Mouse (Mus musculus) midbrain, embryonic 11.5 days (tissue): ENCODE data around the gene Parp3. TPM values are rescaled to one million over a fixed set of nuclear protein-coding genes. Genes with fewer than 3 reads are reported as not detected.

Experiments
- ATAC-seq: fragments of 200-750 bp; cut with Nextera tagmentation; 2 replicates; pipeline ENCODE4 v1.8.0; 2017; ENCODE audit warnings: moderate TSS enrichment, moderate library complexity; ENCODE audit not compliant: low FRiP score
- DNase-seq: peaks from one replicate; pipeline ENCODE4 v3.0.0; 2015; ENCODE audit warnings: low spot score; ENCODE audit errors: missing footprints
- H3K27ac ChIP-seq: fragments of 300-500 bp; sonication (generic); 2 replicates; pipeline ENCODE4 v1.5.1; 2014; ENCODE audit warnings: low read depth, low read length
- H3K27me3 ChIP-seq: fragments of 300-500 bp; sonication (generic); 2 replicates; pipeline ENCODE4 v1.6.1; 2014; ENCODE audit warnings: mild to moderate bottlenecking, low read length, moderate library complexity, mixed read lengths; ENCODE audit not compliant: control insufficient read depth, insufficient read depth
- H3K36me3 ChIP-seq: fragments of 300-500 bp; sonication (generic); 2 replicates; pipeline ENCODE4 v1.6.1; 2014; ENCODE audit warnings: mild to moderate bottlenecking, low read length, moderate library complexity, mixed read lengths; ENCODE audit not compliant: control insufficient read depth, insufficient read depth
- H3K4me1 ChIP-seq: fragments of 300-500 bp; sonication (generic); 2 replicates; pipeline ENCODE4 v1.6.1; 2014; ENCODE audit warnings: low read length; ENCODE audit not compliant: control insufficient read depth, insufficient read depth
- H3K4me2 ChIP-seq: fragments of 300-500 bp; sonication (generic); 2 replicates; pipeline ENCODE4 v1.6.1; 2014; ENCODE audit warnings: mild to moderate bottlenecking, moderate library complexity
- H3K4me3 ChIP-seq: fragments of 300-500 bp; sonication (generic); 2 replicates; pipeline ENCODE4 v1.5.1; 2014; ENCODE audit warnings: low read depth, low read length
- H3K9ac ChIP-seq: fragments of 300-500 bp; sonication (generic); 2 replicates; pipeline ENCODE4 v1.6.1; 2014; ENCODE audit warnings: low read length
- H3K9me3 ChIP-seq: fragments of 300-500 bp; sonication (generic); 2 replicates; pipeline ENCODE4 v1.6.1; 2016; ENCODE audit warnings: low read length; ENCODE audit not compliant: control insufficient read depth
- WGBS: fragments of 180-500 bp; shearing (Covaris S2); extraction: QIAGEN DNeasy Blood & Tissue Kit; methylation state at CpG from one replicate; pipeline ENCODE4 v1.1.7; 2014; 5-methylcytosine and 5-hydroxymethylcytosine counted together
- polyA plus RNA-seq: library from polyadenylated mRNA; unstranded; fragments of >200 nt; fragmentation: Nextera tagmentation; extraction: Ambion mirVana; gene quantifications from 2 replicates; pipeline ENCODE4 v1.2.1, GENCODE M21; 2014

Gene Parp3
- polyA plus RNA-seq, 1 experiment from 2014 or later: 1.2 TPM

DNA sequence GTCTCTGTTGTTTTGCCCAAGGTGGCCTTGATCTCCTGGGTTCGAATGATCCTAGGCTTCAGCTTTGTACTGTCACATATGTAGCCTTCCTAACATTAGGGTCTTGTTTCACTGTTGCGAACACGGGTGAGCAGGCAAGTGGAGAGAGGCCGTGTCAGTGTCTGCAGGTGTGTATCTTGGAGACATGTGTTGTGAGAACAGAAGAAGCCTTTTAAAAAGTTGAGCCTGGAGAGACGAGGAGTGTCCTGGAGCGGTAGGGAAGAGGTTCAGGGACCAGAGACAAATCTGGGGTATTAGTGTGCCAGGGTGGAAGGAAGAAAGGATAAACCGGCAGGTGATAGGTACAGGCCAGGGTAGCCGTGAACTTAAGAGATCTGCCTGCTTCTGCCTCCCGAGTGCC lies 1.4 kb upstream of the Parp3 start:
- ATAC-seq (no peak), DNase-seq (no peak)
- Histone ChIP-seq H3K9me3 (no peaks in the 10 kb centered on the region), H3K27ac (no peak overlapping the region), H3K4me1 (peaks cover 24% of the 10 kb centered on the region), H3K4me3 (peak overlapping the region; percentile 56), H3K36me3 (peaks cover 6% of the 10 kb centered on the region), H3K4me2 (peak overlapping the region; percentile 97), H3K27me3 (no peaks in the 10 kb centered on the region), H3K9ac (peak overlapping the region; percentile 67)
- WGBS: 81% methylated on average over 9 of the region's 9 CpGs

DNA sequence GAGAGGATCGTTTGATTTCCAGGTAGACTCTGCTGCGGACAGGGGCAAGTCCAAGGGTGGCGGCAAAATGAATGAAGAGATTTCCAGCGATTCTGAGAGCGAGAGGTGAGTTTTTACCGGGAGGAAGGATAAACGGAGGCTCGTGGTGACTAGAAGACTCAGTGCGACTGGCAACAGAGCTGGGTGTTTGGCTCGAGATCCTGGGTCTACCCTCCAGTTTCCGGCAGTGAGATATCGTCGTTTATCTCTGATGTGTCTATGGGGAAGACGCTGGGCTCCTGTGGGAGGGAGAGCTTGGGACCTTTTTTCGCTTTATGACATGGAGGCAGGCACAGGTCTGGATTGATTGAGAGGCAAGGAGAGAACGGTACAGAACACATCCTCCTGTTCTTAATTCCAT lies 900 bp upstream of the Parp3 start:
- peak overlapping the region; percentile 97 for H3K4me2 ChIP-seq
- 6% methylated on average over 16 of the region's 16 CpGs for WGBS
- DNase-seq (peak; percentile 87), ATAC-seq (no peak)
- no peaks in the 10 kb centered on the region for H3K27me3 ChIP-seq
- H3K36me3 ChIP-seq: peaks cover 6% of the 10 kb centered on the region
- peak overlapping the region; percentile 56 for H3K4me3 ChIP-seq
- H3K4me1 ChIP-seq: peaks cover 24% of the 10 kb centered on the region
- H3K9me3 ChIP-seq: no peaks in the 10 kb centered on the region
- H3K27ac ChIP-seq: no peak overlapping the region
- peak overlapping the region; percentile 67 for H3K9ac ChIP-seq

DNA sequence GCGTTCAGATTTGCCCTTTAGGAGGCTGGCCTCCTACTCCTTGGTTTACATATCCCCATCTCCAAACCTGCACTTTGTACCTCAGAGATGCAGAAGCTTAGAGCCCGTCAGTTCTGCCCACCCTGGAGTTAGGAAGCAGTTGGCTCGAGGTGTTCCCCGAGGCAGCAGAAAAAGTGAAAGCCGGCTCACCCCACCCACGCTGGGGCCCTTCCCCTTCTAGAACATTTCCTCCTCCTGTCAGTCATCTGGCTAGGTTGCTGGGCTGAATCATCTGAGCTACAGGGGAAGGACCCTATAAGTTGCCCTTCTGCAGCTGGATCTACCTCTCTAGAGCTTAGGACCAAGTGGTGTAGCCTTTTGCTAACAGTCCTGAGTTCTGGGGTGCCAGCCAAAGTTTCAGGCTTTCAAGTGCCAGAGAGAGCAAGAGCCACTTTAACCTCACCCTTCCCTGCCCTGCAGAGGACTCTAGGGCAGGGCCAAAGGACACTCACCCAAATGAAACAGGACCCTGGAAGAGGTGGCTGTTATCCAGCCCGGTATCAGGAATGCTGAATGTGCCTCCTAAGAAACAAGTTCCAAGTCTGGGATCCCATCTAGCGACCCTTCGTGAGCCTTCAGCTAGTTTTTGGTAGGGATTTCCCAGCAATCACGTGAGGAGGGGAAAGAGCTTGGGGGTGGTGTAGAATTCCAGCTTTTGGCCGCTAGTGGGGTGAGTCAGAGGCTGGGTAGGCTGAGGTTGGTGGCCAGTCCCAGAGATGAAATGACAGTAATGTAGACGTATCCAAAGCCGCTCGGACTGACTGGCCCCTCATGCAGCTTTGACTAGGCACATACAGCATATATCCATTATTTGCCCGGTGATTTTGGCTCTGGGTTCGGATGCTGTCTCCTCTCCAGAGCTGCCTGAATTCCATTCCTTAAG lies 486 bp downstream of the Parp3 start:
- 38% methylated on average over 16 of the region's 16 CpGs for WGBS

DNA sequence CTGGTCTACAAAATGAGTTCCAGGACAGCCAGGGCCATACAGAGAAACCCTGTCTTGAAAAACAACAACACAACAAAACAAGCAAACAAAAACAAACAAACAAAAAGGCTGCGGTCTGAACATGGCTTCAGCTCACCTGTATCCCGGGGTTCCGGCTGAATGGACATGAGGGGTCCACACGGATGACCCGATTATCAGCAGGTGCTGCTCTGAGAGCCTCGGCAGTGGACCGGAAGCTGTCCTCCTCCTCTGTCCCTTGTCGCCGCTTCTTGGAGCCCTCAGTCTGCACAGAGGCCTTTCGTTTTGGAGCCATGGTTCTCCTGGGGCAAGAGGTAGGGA lies 1.1 kb downstream of the Parp3 start, which contains the start of gene Rrp9:
Gene Rrp9 (plus strand): TSS at position 301 of the 339 bp plus-strand sequence.
- Histone ChIP-seq H3K4me3 (no peak within 1 kb of the TSS), H3K27ac (no peak within 1 kb of the TSS)

More for the DNA sequence above, 486 bp downstream of the Parp3 start:
- no peak overlapping the region for H3K27ac ChIP-seq
- H3K9ac ChIP-seq: peak overlapping the region; percentile 38
- DNase-seq (no peak), ATAC-seq (peak; percentile 52; the same call in 1 of the 2 replicates)
- H3K4me3 ChIP-seq: no peak overlapping the region
- H3K27me3 ChIP-seq: no peaks in the 10 kb centered on the region
- peaks cover 29% of the 10 kb centered on the region for H3K4me1 ChIP-seq
- H3K36me3 ChIP-seq: peaks cover 6% of the 10 kb centered on the region
- H3K9me3 ChIP-seq: no peaks in the 10 kb centered on the region
- H3K4me2 ChIP-seq: peak overlapping the region; percentile 30; the same call in 1 of the 2 replicates

DNA sequence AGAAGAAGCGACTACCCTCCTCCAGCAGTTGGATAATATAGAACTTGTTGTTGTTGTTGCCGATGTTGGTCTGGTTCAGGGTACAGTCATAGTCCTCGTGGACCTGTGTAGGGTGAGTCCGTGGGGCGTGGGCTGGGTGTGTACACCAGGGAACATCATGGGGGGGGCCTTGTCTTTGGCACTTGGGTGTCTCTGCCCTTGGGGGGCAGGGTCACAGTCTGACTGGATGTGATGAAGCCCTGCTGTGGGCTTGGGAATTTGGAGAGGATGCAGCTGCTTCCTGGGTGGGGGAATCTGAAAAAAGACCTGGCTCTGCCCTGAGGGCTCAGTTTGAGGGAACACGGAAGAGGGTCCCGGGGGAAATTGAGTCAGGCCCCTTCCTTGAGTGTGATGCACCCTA lies 1.7 kb downstream of the Parp3 start:
- no peak overlapping the region for H3K4me3 ChIP-seq
- WGBS: 67% methylated on average over 7 of the region's 7 CpGs
- no peaks in the 10 kb centered on the region for H3K36me3 ChIP-seq
- peaks cover 29% of the 10 kb centered on the region for H3K4me1 ChIP-seq
- H3K27me3 ChIP-seq: no peaks in the 10 kb centered on the region
- no peak for ATAC-seq
- H3K27ac ChIP-seq: no peak overlapping the region
- DNase-seq: peak; percentile 80
- no peak overlapping the region for H3K4me2 ChIP-seq
- H3K9ac ChIP-seq: peak overlapping the region; percentile 3; the same call in 1 of the 2 replicates
- H3K9me3 ChIP-seq: no peaks in the 10 kb centered on the region

More for the DNA sequence above, 1.1 kb downstream of the Parp3 start, which contains the start of gene Rrp9:
- Histone ChIP-seq H3K36me3 (peaks cover under 1% of the 10 kb centered on the region; the same call in 1 of the 2 replicates), H3K27me3 (no peaks in the 10 kb centered on the region), H3K9ac (peak within 1 kb of the TSS; percentile 38), H3K4me2 (peak within 1 kb of the TSS; percentile 30; the same call in 1 of the 2 replicates), H3K4me1 (peaks cover 29% of the 10 kb centered on the region), H3K9me3 (no peaks in the 10 kb centered on the region)
- WGBS: 82% methylated on average over 10 of the region's 10 CpGs
- DNase-seq: peak; percentile 66
- no peak for ATAC-seq

DNA sequence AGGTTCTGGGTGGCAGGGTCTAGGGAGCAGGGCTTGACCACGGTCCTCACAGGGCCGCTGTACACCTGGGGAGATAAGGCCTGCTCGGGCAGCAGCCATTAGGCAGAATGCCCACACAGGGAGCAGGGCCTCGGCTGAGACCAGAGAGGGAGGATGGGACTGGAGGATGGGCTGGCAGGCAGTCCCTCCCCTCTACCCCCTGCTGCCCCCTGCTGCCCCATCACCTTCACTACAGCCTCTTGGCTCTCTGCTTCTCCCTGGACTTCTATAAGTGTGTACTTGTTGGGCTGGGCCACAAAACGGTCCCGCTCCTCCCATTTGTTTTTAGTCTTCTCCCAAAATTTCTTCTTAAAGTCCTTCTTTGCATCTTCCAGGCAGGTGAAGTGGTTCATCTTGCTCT lies 2.3 kb downstream of the Parp3 start:
- H3K27ac ChIP-seq: no peak overlapping the region

DNA sequence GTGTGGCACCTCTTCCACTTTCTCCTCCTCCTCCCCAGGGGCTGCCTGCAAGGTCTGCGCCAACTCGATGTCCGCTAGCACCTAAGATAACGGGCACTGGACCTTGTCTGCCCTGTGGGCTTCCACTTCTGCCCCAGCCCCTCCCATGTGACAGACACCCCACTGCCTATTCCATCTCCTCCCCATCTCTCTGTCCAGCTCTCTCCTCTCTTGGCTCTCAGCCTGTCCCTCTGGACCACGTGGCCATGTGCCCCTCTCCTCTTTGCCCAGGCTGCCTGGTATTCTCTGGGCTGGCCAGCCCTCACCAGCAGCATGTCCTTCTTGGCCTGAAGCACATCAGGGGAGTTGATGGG lies 3.0 kb downstream of the Parp3 start:
- Histone ChIP-seq H3K4me1 (peaks cover 29% of the 10 kb centered on the region), H3K27ac (no peak overlapping the region), H3K9me3 (no peaks in the 10 kb centered on the region), H3K36me3 (no peaks in the 10 kb centered on the region), H3K4me3 (no peak overlapping the region), H3K27me3 (no peaks in the 10 kb centered on the region), H3K4me2 (no peak overlapping the region), H3K9ac (peak overlapping the region; percentile 9; the same call in 1 of the 2 replicates)
- DNase-seq (peak; percentile 72), ATAC-seq (no peak)
- WGBS: 83% methylated on average over 5 of the region's 5 CpGs

More for the DNA sequence above, 2.3 kb downstream of the Parp3 start:
- Histone ChIP-seq H3K4me2 (no peak overlapping the region), H3K36me3 (no peaks in the 10 kb centered on the region), H3K4me3 (no peak overlapping the region), H3K27me3 (no peaks in the 10 kb centered on the region), H3K4me1 (peaks cover 29% of the 10 kb centered on the region), H3K9me3 (no peaks in the 10 kb centered on the region), H3K9ac (peak overlapping the region; percentile 9)
- ATAC-seq (peak; percentile 30), DNase-seq (peak; percentile 98)
- WGBS: 6% methylated on average over 6 of the region's 6 CpGs

DNA sequence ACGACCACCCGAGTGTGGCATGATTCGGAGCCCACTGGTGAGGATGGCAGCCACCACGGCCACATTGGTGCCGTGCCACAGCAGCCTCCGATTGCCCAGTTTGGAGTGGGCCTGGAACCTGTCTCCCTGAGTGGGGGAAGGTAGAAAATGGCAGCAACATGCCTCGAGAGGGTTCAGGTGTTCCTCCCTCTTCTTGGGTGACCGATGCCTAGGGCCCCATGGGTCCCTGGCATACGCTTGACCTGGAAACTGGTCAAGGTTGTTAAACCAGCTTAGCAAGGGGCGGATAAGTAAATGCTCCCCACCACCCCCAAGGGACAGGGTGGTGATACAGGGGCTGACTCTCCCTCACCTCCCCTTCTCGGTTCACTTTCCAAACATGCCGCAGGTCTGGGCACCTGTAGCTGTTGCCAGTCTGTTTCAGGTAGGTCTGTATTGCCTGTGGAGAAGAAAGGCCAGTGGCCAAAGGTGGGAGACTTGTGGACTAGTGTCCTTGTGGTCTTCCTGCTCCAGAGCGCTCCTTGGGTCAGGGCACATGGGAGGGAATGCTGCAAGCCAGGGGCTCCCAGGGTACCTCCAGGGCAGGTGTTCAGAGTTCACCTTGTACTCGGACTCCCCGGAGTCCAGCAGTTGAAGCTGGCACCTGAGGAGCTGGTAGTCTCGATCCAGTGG lies 3.5 kb downstream of the Parp3 start:
- H3K4me1 ChIP-seq: peaks cover 28% of the 10 kb centered on the region
- WGBS: 90% methylated on average over 16 of the region's 16 CpGs
- no peak overlapping the region for H3K27ac ChIP-seq

DNA sequence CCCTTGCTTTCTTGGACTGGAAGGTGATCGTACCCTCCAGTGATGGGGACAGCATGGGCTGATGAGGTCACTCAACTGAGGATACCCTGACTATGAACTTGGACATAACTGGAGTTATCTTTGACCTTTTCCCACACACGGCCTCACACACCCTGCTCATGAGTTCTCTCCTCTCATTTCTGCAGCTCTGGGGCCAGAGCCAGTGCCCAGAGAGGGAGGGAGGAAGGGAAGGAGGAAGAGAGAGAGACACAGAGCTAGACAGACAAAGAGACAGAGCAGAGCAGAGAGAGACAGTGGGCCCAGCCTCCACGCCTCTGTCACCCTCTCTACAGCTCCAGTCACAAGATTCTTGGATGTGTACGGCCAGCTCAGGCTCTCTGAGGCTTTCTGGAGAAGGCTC lies 4.4 kb downstream of the Parp3 start:
- Histone ChIP-seq H3K36me3 (no peaks in the 10 kb centered on the region), H3K4me1 (peaks cover 21% of the 10 kb centered on the region), H3K4me3 (no peak overlapping the region), H3K27me3 (no peaks in the 10 kb centered on the region), H3K27ac (no peak overlapping the region), H3K9ac (no peak overlapping the region), H3K4me2 (no peak overlapping the region), H3K9me3 (no peaks in the 10 kb centered on the region)
- ATAC-seq (no peak), DNase-seq (peak; percentile 81)
- 76% methylated on average over 4 of the region's 4 CpGs for WGBS

More for the DNA sequence above, 3.5 kb downstream of the Parp3 start:
- Histone ChIP-seq H3K9ac (no peak overlapping the region), H3K4me2 (no peak overlapping the region), H3K27me3 (no peaks in the 10 kb centered on the region), H3K4me3 (no peak overlapping the region), H3K9me3 (no peaks in the 10 kb centered on the region), H3K36me3 (no peaks in the 10 kb centered on the region)
- ATAC-seq (no peak), DNase-seq (peak; percentile 74)
